Comparison of ENCODE assay signal across 8 mouse cellular contexts in the genomic region with DNA sequence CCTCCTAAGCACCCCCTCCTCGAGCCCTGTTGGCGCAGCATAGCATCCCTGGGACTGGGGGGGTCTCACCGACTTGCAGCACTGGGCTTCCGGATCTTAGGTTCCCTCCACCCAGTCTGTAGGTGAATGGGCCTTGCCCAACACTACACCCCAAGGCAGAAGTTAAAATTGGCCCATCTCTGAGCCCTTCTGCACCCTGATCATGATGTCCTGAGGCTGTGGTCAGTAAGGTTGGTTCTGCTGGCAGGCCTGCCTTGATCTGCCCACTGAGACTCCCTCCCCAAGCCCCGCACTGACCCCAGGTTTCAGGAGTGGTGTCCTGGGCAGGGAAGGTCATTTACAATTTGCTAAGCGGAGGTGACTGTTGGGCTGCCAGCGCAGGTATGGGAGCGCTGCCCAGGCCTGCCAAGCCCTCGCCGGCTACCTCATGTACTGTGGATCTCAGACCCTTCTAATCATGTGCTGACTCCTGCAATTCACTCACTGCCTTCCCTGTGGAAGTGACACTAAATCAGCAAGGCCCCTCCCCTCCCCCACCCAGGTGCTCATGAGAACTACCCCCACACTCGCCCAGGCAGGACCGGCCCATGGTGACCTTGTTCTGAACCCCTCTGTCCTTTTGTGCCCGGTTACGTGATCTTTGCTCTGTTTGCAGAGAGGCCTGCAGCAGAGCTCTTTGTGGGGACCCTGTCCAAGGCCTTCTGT. TPM values are rescaled to one million over a fixed set of nuclear protein-coding genes. Genes with fewer than 3 reads are reported as not detected.
A peak's percentile ranks its signal among the peaks of the same experiment; 100 is the strongest.
DNase-seq lines count a peak whose midpoint lies in the region; ATAC-seq lines count a peak whose summit lies in the region.

No protein-coding gene starts in this region.

- 53% methylated on average over 14 of the region's 14 CpGs for WGBS in stomach, embryonic 14.5 days

- DNase-seq in embryo, embryonic 10.5 days (ENCODE audit: low spot score), result peak; percentile 11
- DNase-seq in embryo, embryonic 10 days (ENCODE audit: low spot score), result no peak
- DNase-seq in ovary, postnatal 36 days (ENCODE audit: low spot score), result peak; percentile 47
- DNase-seq in ovary, adult 18-20 months (ENCODE audit: low spot score), result no peak
- peak; percentile 36 for DNase-seq in kidney, postnatal 14 days
- DNase-seq in left cerebral cortex, postnatal 4 days, result no peak

- no peaks in the 10 kb centered on the region for H3K27me3 ChIP-seq in stomach, embryonic 14.5 days (ENCODE audit: control insufficient read depth, insufficient read depth, low read length)

- peak; percentile 12; the same call in 1 of the 2 replicates for ATAC-seq in stomach, embryonic 14.5 days (ENCODE audit: insufficient number of reproducible peaks, insufficient read depth, low FRiP score, low read depth)
- ATAC-seq in inflammation-experienced regulatory T-cells, adult 6 months, result no peak

- no peak overlapping the region for H3K4me3 ChIP-seq in stomach, embryonic 14.5 days (ENCODE audit: low read depth, low read length)

- peak overlapping the region; percentile 86 for H3K27ac ChIP-seq in stomach, embryonic 14.5 days (ENCODE audit: low read length)

- H3K4me2 ChIP-seq in stomach, embryonic 14.5 days (replicated peaks; ENCODE audit: low read depth, low read length), result 0 out of 2 replicates have a peak overlapping the region, but pooled peaks have one; percentile 2

- intact Hi-C loops in left cerebral cortex, postnatal 4 days (cut with DNase I), result no loop called here

- H3K4me1 ChIP-seq in stomach, embryonic 14.5 days (ENCODE audit: control insufficient read depth, insufficient read depth, low read length), result peaks cover 52% of the 10 kb centered on the region

- no peaks in the 10 kb centered on the region for H3K9me3 ChIP-seq in stomach, embryonic 14.5 days (ENCODE audit: control insufficient read depth, low read depth, low read length)

- H3K9ac ChIP-seq in stomach, embryonic 14.5 days (replicated peaks; ENCODE audit: low read depth, low read length), result no peak overlapping the region

- H3K36me3 ChIP-seq in stomach, embryonic 14.5 days (ENCODE audit: control insufficient read depth, insufficient read depth, low read length), result peaks cover 2% of the 10 kb centered on the region; the same call in 1 of the 2 replicates

RNA-seq across cellular contexts. Expression of a gene that starts 6.7 kb away (rescaled TPM):
- 11.2 and 14.2 TPM in 2 replicates for polyA plus RNA-seq in stomach, embryonic 14.5 days (2014; fragmentation: Nextera tagmentation; extraction: Ambion mirVana)
- total RNA-seq in left cerebral cortex, postnatal 4 days (2021), result 1 to 10 TPM; 8.3 to 9.6 TPM
- 1 to 10 TPM; 4.4 to 7.3 (median 5.7) TPM for polyA plus RNA-seq in inflammation-experienced regulatory T-cells, adult 6 months (2017; shearing (Covaris generic))

RNA-seq across cellular contexts. Expression of a gene that starts 15.1 kb away (rescaled TPM):
- not detected in 2 replicates for polyA plus RNA-seq in stomach, embryonic 14.5 days (2014; fragmentation: Nextera tagmentation; extraction: Ambion mirVana)
- under 1 TPM; 0.52 to 0.76 TPM for total RNA-seq in left cerebral cortex, postnatal 4 days (2021)
- under 1 TPM in 1 of 3 experiments, not detected in 2; 0.26 TPM for polyA plus RNA-seq in inflammation-experienced regulatory T-cells, adult 6 months (2017; shearing (Covaris generic))

RNA-seq across cellular contexts. Expression of a gene that starts 19.2 kb away (rescaled TPM):
- 37.9 and 41.3 TPM in 2 replicates for polyA plus RNA-seq in stomach, embryonic 14.5 days (2014; fragmentation: Nextera tagmentation; extraction: Ambion mirVana)
- 10 to 100 TPM; 28.3 to 32.0 TPM for total RNA-seq in left cerebral cortex, postnatal 4 days (2021)
- 10 to 100 TPM; 16.5 to 21.0 (median 18.2) TPM for polyA plus RNA-seq in inflammation-experienced regulatory T-cells, adult 6 months (2017; shearing (Covaris generic))

RNA-seq across cellular contexts. Expression of a gene that starts 24.0 kb away (rescaled TPM):
- 36.7 and 46.0 TPM in 2 replicates for polyA plus RNA-seq in stomach, embryonic 14.5 days (2014; fragmentation: Nextera tagmentation; extraction: Ambion mirVana)
- total RNA-seq in left cerebral cortex, postnatal 4 days (2021), result 10 to 100 TPM; 39.0 to 47.3 TPM
- 10 to 100 TPM; 61.9 to 74.3 (median 66.5) TPM for polyA plus RNA-seq in inflammation-experienced regulatory T-cells, adult 6 months (2017; shearing (Covaris generic))

RNA-seq across cellular contexts. Expression of a gene that starts 32.1 kb away (rescaled TPM):
- polyA plus RNA-seq in stomach, embryonic 14.5 days (2014; fragmentation: Nextera tagmentation; extraction: Ambion mirVana), result 29.7 and 36.4 TPM in 2 replicates
- 1 to 10 TPM; 7.7 to 9.1 TPM for total RNA-seq in left cerebral cortex, postnatal 4 days (2021)
- 10 to 100 TPM in 1 of 3 experiments, 1 to 10 TPM in 2; 7.7 to 19.7 (median 10.0) TPM for polyA plus RNA-seq in inflammation-experienced regulatory T-cells, adult 6 months (2017; shearing (Covaris generic))

Comparison
In these comparisons a context has a peak if more than half of its experiments do, and no peak if none do; other contexts are left out.
1. DNase-seq: peak in embryo, embryonic 10.5 days (single experiment), ovary, postnatal 36 days (single experiment) and kidney, postnatal 14 days (single experiment); none in embryo, embryonic 10 days (single experiment), ovary, adult 18-20 months (single experiment) and left cerebral cortex, postnatal 4 days (single experiment).